Mouse (Mus musculus) liver, embryonic 13.5 days (tissue): Measurements from ENCODE around the gene Olfr330. TPM values are rescaled to one million over a fixed set of nuclear protein-coding genes. Genes with fewer than 3 reads are reported as not detected.

Experiments
- ATAC-seq: fragments of 200-750 bp; cut with Nextera tagmentation; 2 replicates; pipeline ENCODE4 v1.8.0; 2017; ENCODE audit warnings: low read depth, mild to moderate bottlenecking, moderate number of reproducible peaks, moderate library complexity
- DNase-seq: peaks from one replicate; pipeline ENCODE4 v3.0.0; 2022
- H3K27ac ChIP-seq: fragments of 300-500 bp; sonication (generic); 2 replicates; pipeline ENCODE4 v1.5.1; 2015; ENCODE audit warnings: moderate library complexity, mild to moderate bottlenecking, inconsistent platforms
- H3K27me3 ChIP-seq: fragments of 300-500 bp; sonication (generic); 2 replicates; pipeline ENCODE4 v1.6.1; 2015; ENCODE audit warnings: mild to moderate bottlenecking, inconsistent platforms
- H3K36me3 ChIP-seq: fragments of 300-500 bp; sonication (generic); 2 replicates; pipeline ENCODE4 v1.6.1; 2015; ENCODE audit warnings: mild to moderate bottlenecking, inconsistent platforms
- H3K4me1 ChIP-seq: fragments of 300-500 bp; sonication (generic); replicated peaks from 2 replicates; pipeline ENCODE4 v1.6.1; 2015; ENCODE audit warnings: inconsistent platforms
- H3K4me2 ChIP-seq: fragments of 300-500 bp; sonication (generic); 2 replicates; pipeline ENCODE4 v1.6.1; 2015; ENCODE audit warnings: inconsistent platforms, mild to moderate bottlenecking, moderate library complexity
- H3K4me3 ChIP-seq: fragments of 300-500 bp; sonication (generic); replicated peaks from 2 replicates; pipeline ENCODE4 v1.5.1; 2015; ENCODE audit warnings: mild to moderate bottlenecking, inconsistent platforms
- H3K9ac ChIP-seq: fragments of 300-500 bp; sonication (generic); 2 replicates; pipeline ENCODE4 v1.6.1; 2015; ENCODE audit warnings: mild to moderate bottlenecking, inconsistent platforms
- H3K9me3 ChIP-seq: fragments of 300-500 bp; sonication (generic); replicated peaks from 2 replicates; pipeline ENCODE4 v1.6.1; 2016; ENCODE audit warnings: inconsistent platforms
- WGBS: fragments of 180-500 bp; shearing (Covaris S2); methylation state at CpG from one replicate; pipeline ENCODE4 v1.1.7; 2015; ENCODE audit not compliant: insufficient replicate concordance; 5-methylcytosine and 5-hydroxymethylcytosine counted together
- polyA plus RNA-seq: library from polyadenylated mRNA; unstranded; fragments of >200 nt; fragmentation: Nextera tagmentation; extraction: Ambion mirVana; gene quantifications from 2 replicates; pipeline ENCODE4 v1.2.1, GENCODE M21; 2015

Gene Olfr330
- polyA plus RNA-seq, 1 experiment from 2014 or later: not detected

GRCm38 (mm10) chr11:58492455-58492854, 42.2 kb downstream of the Olfr330 start, which contains the start of gene Olfr332:
Olfr332 (minus strand) TSS chr11:58492555.
- Histone ChIP-seq H3K4me1 (no peaks in the 10 kb centered on the region), H3K27me3 (no peaks in the 10 kb centered on the region), H3K27ac (no peak within 1 kb of the TSS), H3K4me3 (no peak within 1 kb of the TSS), H3K9me3 (no peaks in the 10 kb centered on the region), H3K9ac (no peak within 1 kb of the TSS), H3K36me3 (no peaks in the 10 kb centered on the region), H3K4me2 (no peak within 1 kb of the TSS)
- no peak for DNase-seq
- WGBS: 76% methylated on average over 2 of the region's 2 CpGs
- no peak for ATAC-seq

Other genes starting within 250 kb of the Olfr330 start
- 12.2 and 12.6 TPM in 2 replicates for gene Zfp692, start 227.8 kb downstream of the Olfr330 start, polyA plus RNA-seq
- gene Zfp672, start 204.5 kb downstream of the Olfr330 start, polyA plus RNA-seq: 40.5 and 47.7 TPM in 2 replicates
- 17.9 and 19.7 TPM in 2 replicates for gene Sh3bp5l, start 204.1 kb downstream of the Olfr330 start, polyA plus RNA-seq
- 0.39 TPM in 1 of 2 replicates, not detected in the other for gene Lypd8, start 155.8 kb downstream of the Olfr330 start, polyA plus RNA-seq
- gene 1810065E05Rik, start 113.7 kb downstream of the Olfr330 start, polyA plus RNA-seq: not detected in 2 replicates
- not detected in 2 replicates for gene Gm12253, start 102.3 kb downstream of the Olfr330 start, polyA plus RNA-seq
- gene Lypd9, start 81.9 kb downstream of the Olfr330 start, polyA plus RNA-seq: not detected in 2 replicates
- gene Olfr30, start 72.6 kb downstream of the Olfr330 start, polyA plus RNA-seq: not detected in 2 replicates
- not detected in 2 replicates for gene Olfr332, start 42.3 kb downstream of the Olfr330 start, polyA plus RNA-seq
- not detected in 2 replicates for gene Olfr331, start 32.3 kb downstream of the Olfr330 start, polyA plus RNA-seq
- not detected in 2 replicates for gene Olfr329-ps, start 11.6 kb upstream of the Olfr330 start, polyA plus RNA-seq
- not detected in 2 replicates for gene Olfr328, start 20.8 kb upstream of the Olfr330 start, polyA plus RNA-seq
- gene Olfr224, start 35.7 kb upstream of the Olfr330 start, polyA plus RNA-seq: not detected in 2 replicates
- not detected in 2 replicates for gene Olfr325, start 42.9 kb upstream of the Olfr330 start, polyA plus RNA-seq
- gene Olfr324, start 60.3 kb upstream of the Olfr330 start, polyA plus RNA-seq: not detected in 2 replicates
- not detected in 2 replicates for gene 2210407C18Rik, start 81.2 kb upstream of the Olfr330 start, polyA plus RNA-seq
- gene Olfr323, start 95.7 kb upstream of the Olfr330 start, polyA plus RNA-seq: not detected in 2 replicates
- 9.2 and 12.4 TPM in 2 replicates for gene Trim58, start 105.6 kb upstream of the Olfr330 start, polyA plus RNA-seq
- not detected in 2 replicates for gene Olfr322, start 123.9 kb upstream of the Olfr330 start, polyA plus RNA-seq
- not detected in 2 replicates for gene Olfr320, start 146.3 kb upstream of the Olfr330 start, polyA plus RNA-seq
- gene Olfr319, start 164.3 kb upstream of the Olfr330 start, polyA plus RNA-seq: not detected in 2 replicates
- not detected in 2 replicates for gene Olfr318, start 189.2 kb upstream of the Olfr330 start, polyA plus RNA-seq
- gene Olfr317, start 204.4 kb upstream of the Olfr330 start, polyA plus RNA-seq: not detected in 2 replicates
- gene Olfr316, start 217.9 kb upstream of the Olfr330 start, polyA plus RNA-seq: not detected in 2 replicates
- gene Olfr315, start 238.4 kb upstream of the Olfr330 start, polyA plus RNA-seq: not detected in 2 replicates
- gene Olfr314, start 248.1 kb upstream of the Olfr330 start, polyA plus RNA-seq: not detected in 2 replicates